Mouse (Mus musculus) thymus, postnatal 14 days (tissue): ENCODE measurements at regions not wholly inside any gene's neighbourhood (a gene's known extent, or its start where the extent isn't known, plus 50 kb on each side); places are given as distances from the start of the nearest gene placed in this dataset.

Experiments used
- DNase-seq: peaks from one replicate; pipeline ENCODE4 v3.0.0; 2021

- DNase-seq = no peak
These were observed 130.0 kb upstream of the 1600014C23Rik start for GRCm38 (mm10) chr17:45863471-45864205.

GRCm38 (mm10) chr17:45863031-45863430 lies 129.4 kb upstream of the 1600014C23Rik start:
- DNase-seq = no peak

- DNase-seq = no peak
These were observed 125.8 kb upstream of the 1600014C23Rik start for GRCm38 (mm10) chr17:45859441-45859840.

GRCm38 (mm10) chr17:45853931-45854653 lies 120.4 kb upstream of the 1600014C23Rik start:
- DNase-seq = no peak

GRCm38 (mm10) chr17:45852402-45852801 lies 118.8 kb upstream of the 1600014C23Rik start:
- no peak for DNase-seq

- no peak for DNase-seq
These were observed 118.2 kb upstream of the 1600014C23Rik start for GRCm38 (mm10) chr17:45851723-45852396.

GRCm38 (mm10) chr17:45850976-45851375 lies 117.3 kb upstream of the 1600014C23Rik start:
- DNase-seq = no peak

GRCm38 (mm10) chr17:45850174-45850573 lies 116.5 kb upstream of the 1600014C23Rik start:
- DNase-seq = no peak

GRCm38 (mm10) chr17:45848605-45849004 lies 115.0 kb upstream of the 1600014C23Rik start:
- no peak for DNase-seq

GRCm38 (mm10) chr17:45847701-45848378 lies 114.2 kb upstream of the 1600014C23Rik start:
- DNase-seq = no peak

GRCm38 (mm10) chr17:45845832-45846231 lies 112.2 kb upstream of the 1600014C23Rik start:
- DNase-seq = peak; percentile 23

GRCm38 (mm10) chr17:45836731-45837130 lies 103.1 kb upstream of the 1600014C23Rik start:
- no peak for DNase-seq

- no peak for DNase-seq
These were observed 102.6 kb upstream of the 1600014C23Rik start for GRCm38 (mm10) chr17:45836253-45836652.

GRCm38 (mm10) chr17:45834518-45835071 lies 101.0 kb upstream of the 1600014C23Rik start:
- DNase-seq = no peak

GRCm38 (mm10) chr17:45830324-45830723 lies 96.7 kb upstream of the 1600014C23Rik start:
- no peak for DNase-seq

- no peak for DNase-seq
These were observed 95.9 kb upstream of the 1600014C23Rik start for GRCm38 (mm10) chr17:45829571-45829970.

- no peak for DNase-seq
These were observed 95.2 kb upstream of the 1600014C23Rik start for GRCm38 (mm10) chr17:45828843-45829242.

- DNase-seq = no peak
These were observed 94.7 kb upstream of the 1600014C23Rik start for GRCm38 (mm10) chr17:45828284-45828824.

GRCm38 (mm10) chr17:45824977-45825376 lies 91.3 kb upstream of the 1600014C23Rik start:
- no peak for DNase-seq

- DNase-seq = no peak
These were observed 89.9 kb upstream of the 1600014C23Rik start for GRCm38 (mm10) chr17:45823501-45823900.

- DNase-seq = no peak
These were observed 88.8 kb upstream of the 1600014C23Rik start for GRCm38 (mm10) chr17:45822427-45822826.

GRCm38 (mm10) chr17:45821356-45821755 lies 87.7 kb upstream of the 1600014C23Rik start:
- DNase-seq = no peak
